Mouse (Mus musculus): ENCODE measurements around the gene Sirt1. TPM values are rescaled to one million over a fixed set of nuclear protein-coding genes. Genes with fewer than 3 reads are reported as not detected.

Sirt1 gene
- polyA plus RNA-seq, 1 experiment from 2014 or later: 5.0 TPM

GRCm38 (mm10) chr10:63348291-63348690 is 33.2 kb downstream of the Sirt1 start:
- H3K9me3 ChIP-seq: no peaks in the 10 kb centered on the region
- H3K27ac ChIP-seq (replicated peaks): no peak overlapping the region
- no peaks in the 10 kb centered on the region for H3K36me3 ChIP-seq
- ATAC-seq (ENCODE audit: low FRiP score, low read depth): no peak
- no peak overlapping the region for H3K4me2 ChIP-seq
- no peak overlapping the region for H3K4me3 ChIP-seq
- no peaks in the 10 kb centered on the region for H3K4me1 ChIP-seq (replicated peaks)
- 60% methylated on average over 3 of the region's 3 CpGs for whole genome bisulfite sequencing
- H3K9ac ChIP-seq: no peak overlapping the region
- H3K27me3 ChIP-seq: no peaks in the 10 kb centered on the region

DNA sequence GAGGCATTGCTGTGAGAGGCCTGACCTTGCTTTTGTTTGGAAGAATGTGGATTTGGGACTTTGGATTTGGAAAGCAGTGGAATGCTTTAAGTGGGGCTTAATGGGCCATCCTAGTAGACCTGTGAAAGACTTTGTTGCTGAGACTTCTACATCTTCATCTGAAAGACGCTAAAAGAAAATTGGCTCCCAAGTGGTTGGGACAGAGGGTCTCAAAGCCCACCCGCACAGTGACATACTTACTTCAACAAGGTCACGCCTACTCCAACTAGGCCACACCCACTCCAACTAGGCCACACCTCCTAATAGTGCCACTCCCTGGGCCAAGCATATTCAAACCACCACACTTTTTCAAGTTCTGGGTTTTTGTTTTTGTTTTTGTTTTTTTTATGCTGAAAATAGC is 36.8 kb downstream of the Sirt1 start:
- 95% methylated on average over 3 of the region's 3 CpGs for WGBS
- H3K4me2 ChIP-seq: no peak overlapping the region

GRCm38 (mm10) chr10:63341351-63341750 is 40.2 kb downstream of the Sirt1 start:
- no peak for ATAC-seq (ENCODE audit: low FRiP score, low read depth)
- 87% methylated on average over 2 of the region's 2 CpGs for WGBS
- Histone ChIP-seq H3K9me3 (no peaks in the 10 kb centered on the region), H3K27me3 (no peaks in the 10 kb centered on the region), H3K27ac (replicated peaks) (no peak overlapping the region), H3K4me3 (no peak overlapping the region), H3K9ac (no peak overlapping the region), H3K4me1 (replicated peaks) (peaks cover 20% of the 10 kb centered on the region), H3K4me2 (no peak overlapping the region), H3K36me3 (no peaks in the 10 kb centered on the region)

More for the DNA sequence above, 36.8 kb downstream of the Sirt1 start:
- no peaks in the 10 kb centered on the region for H3K27me3 ChIP-seq
- no peak overlapping the region for H3K27ac ChIP-seq (replicated peaks)
- H3K4me3 ChIP-seq: no peak overlapping the region
- H3K9ac ChIP-seq: no peak overlapping the region
- H3K4me1 ChIP-seq (replicated peaks): no peaks in the 10 kb centered on the region; the same call in 1 of the 2 replicates
- no peaks in the 10 kb centered on the region for H3K36me3 ChIP-seq
- no peak for ATAC-seq (ENCODE audit: low FRiP score, low read depth)
- H3K9me3 ChIP-seq: no peaks in the 10 kb centered on the region

DNA sequence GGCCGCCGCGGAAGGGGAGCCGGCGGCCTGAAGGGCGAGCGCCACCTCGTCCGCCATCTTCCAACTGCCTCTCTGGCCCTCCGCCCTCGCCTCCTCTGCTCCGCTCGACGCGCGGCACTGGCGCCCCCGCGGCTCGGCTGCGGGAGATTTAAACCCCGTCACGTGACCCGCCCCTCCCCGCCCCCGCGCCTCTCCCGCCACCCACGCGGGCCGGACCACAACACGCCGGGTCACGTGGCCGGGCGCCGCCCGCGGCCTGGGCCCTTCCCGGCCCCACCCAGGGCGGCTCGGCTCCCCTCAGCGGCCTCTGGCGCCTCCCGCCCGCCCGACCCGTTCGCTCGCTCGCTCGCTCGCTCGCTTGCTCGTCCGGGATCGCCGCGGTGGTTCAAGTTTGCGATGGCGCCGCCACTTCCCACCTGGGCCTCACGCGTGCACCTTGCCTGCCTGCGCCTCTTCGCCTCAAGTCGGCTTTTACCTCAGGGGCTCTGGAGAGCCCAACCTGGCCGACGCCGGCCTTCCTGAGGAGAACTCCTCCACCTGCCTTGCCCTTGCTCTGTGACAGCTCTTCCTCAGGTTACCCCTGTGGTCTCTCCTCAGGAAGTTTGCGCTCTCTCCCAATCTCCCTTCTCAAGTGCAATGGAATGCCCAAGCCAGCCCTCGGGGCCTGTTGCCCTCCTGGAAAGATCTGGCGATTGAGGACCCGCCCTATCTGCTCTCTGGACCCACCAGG is 42.4 kb downstream of the Sirt1 start:
- Histone ChIP-seq H3K9me3 (no peaks in the 10 kb centered on the region), H3K9ac (peak overlapping the region; percentile 96), H3K36me3 (peaks cover 3% of the 10 kb centered on the region; the same call in 1 of the 2 replicates), H3K27ac (replicated peaks) (peak overlapping the region; percentile 93), H3K4me1 (replicated peaks) (peaks cover 25% of the 10 kb centered on the region), H3K27me3 (no peaks in the 10 kb centered on the region), H3K4me2 (peak overlapping the region; percentile 85), H3K4me3 (peak overlapping the region; percentile 87)
- ATAC-seq (ENCODE audit: low FRiP score, low read depth): peak; percentile 96
- under 1% methylated on average over 66 of the region's 74 CpGs for WGBS

DNA sequence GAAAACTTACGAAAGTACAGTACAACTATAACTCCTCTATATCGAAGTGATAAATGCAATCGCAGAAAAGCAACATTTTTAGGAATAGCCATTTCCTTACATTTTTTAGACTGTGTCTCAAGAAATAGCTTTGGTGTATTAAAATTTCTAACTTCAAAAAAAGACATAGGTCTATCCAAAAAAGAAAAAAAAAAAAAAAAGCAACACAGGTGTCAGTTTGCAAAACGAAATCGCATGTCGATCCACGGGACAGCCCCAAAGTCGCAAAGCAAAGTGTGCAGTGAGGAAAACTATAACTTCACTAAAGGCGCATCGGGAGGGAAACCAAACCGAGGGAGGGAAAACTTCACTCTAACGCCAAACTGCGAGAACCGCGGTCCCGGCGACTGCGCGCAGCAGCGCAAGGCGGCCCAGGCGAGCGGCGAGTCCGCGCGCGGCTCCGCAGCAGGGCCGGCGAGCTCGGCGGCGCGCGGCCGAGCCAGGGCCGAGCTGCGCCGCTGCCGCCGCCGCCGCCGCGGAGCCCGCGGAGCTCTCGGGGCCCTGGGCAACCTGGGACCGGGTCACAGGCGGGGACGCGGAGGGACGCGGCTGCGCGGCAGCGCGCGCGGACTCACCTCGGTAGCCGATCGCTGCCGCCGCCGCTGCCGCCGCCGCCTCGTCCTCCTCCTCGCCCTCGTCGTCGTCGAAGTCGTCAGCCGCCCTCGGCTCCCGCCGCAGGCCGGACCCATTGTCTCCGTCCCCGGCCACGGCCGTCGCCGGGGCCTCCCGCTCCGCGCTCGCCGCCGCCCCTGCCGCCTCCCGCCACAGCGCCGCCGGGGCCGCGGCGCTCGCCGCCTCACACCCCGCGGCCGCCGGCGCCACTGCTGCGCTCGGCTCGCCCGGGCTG is 43.3 kb downstream of the Sirt1 start:
- H3K27ac ChIP-seq (replicated peaks): peak overlapping the region; percentile 93
- peak; percentile 88 for ATAC-seq (ENCODE audit: low FRiP score, low read depth)
- no peaks in the 10 kb centered on the region for H3K27me3 ChIP-seq
- peaks cover 10% of the 10 kb centered on the region for H3K36me3 ChIP-seq
- peak overlapping the region; percentile 96 for H3K9ac ChIP-seq
- WGBS: 1% methylated on average over 99 of the region's 113 CpGs
- H3K4me1 ChIP-seq (replicated peaks): peaks cover 25% of the 10 kb centered on the region
- H3K9me3 ChIP-seq: no peaks in the 10 kb centered on the region
- H3K4me2 ChIP-seq: peak overlapping the region; percentile 85
- peak overlapping the region; percentile 87 for H3K4me3 ChIP-seq

DNA sequence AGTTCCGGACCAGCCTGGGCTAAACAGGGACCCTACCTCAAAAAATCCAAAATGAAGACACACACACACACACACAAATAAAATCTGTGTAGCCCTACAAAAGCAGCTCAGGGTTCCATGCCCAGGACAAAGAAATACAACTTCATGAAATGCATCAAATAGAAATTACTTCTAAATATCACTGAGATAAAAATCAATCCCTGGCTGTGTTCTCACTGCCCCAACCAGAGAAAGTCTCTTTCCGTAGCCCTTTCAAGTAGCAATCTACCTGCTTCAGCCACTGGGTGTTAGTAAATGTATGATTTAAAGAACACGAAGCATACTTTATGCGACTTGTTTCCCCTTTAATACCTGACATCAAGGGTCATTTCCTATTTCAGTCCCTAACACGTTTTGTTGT is 44.2 kb downstream of the Sirt1 start:
- H3K9me3 ChIP-seq: no peaks in the 10 kb centered on the region
- H3K27ac ChIP-seq (replicated peaks): no peak overlapping the region
- peak overlapping the region; percentile 85 for H3K4me2 ChIP-seq
- 26% methylated on average over 5 of the region's 5 CpGs for WGBS
- H3K4me3 ChIP-seq: peak overlapping the region; percentile 87
- peaks cover 25% of the 10 kb centered on the region for H3K4me1 ChIP-seq (replicated peaks)
- no peak for ATAC-seq (ENCODE audit: low FRiP score, low read depth)
- H3K9ac ChIP-seq: peak overlapping the region; percentile 32
- no peaks in the 10 kb centered on the region for H3K27me3 ChIP-seq
- H3K36me3 ChIP-seq: peaks cover 14% of the 10 kb centered on the region

GRCm38 (mm10) chr10:63336901-63337300 is 44.6 kb downstream of the Sirt1 start:
- H3K36me3 ChIP-seq: peaks cover 15% of the 10 kb centered on the region
- H3K9ac ChIP-seq: peak overlapping the region; percentile 32
- H3K27me3 ChIP-seq: no peaks in the 10 kb centered on the region
- ATAC-seq (ENCODE audit: low FRiP score, low read depth): no peak
- H3K4me3 ChIP-seq: peak overlapping the region; percentile 87
- peaks cover 25% of the 10 kb centered on the region for H3K4me1 ChIP-seq (replicated peaks)
- 54% methylated on average over 13 of the region's 13 CpGs for WGBS
- no peaks in the 10 kb centered on the region for H3K9me3 ChIP-seq
- no peak overlapping the region for H3K27ac ChIP-seq (replicated peaks)
- H3K4me2 ChIP-seq: peak overlapping the region; percentile 85

- no peak overlapping the region for H3K4me3 ChIP-seq
- 100% methylated on average over 1 of the region's 1 CpGs for WGBS
- no peak for ATAC-seq (ENCODE audit: low FRiP score, low read depth)
Observed at GRCm38 (mm10) chr10:63327091-63327490, 54.4 kb downstream of the Sirt1 start.

GRCm38 (mm10) chr10:63313726-63314125 is 67.8 kb downstream of the Sirt1 start:
- 97% methylated on average over 1 of the region's 1 CpGs for WGBS
- no peak for ATAC-seq (ENCODE audit: low FRiP score, low read depth)

More at GRCm38 (mm10) chr10:63327091-63327490, 54.4 kb downstream of the Sirt1 start:
- no peaks in the 10 kb centered on the region for H3K9me3 ChIP-seq
- no peak overlapping the region for H3K27ac ChIP-seq (replicated peaks)
- no peaks in the 10 kb centered on the region for H3K4me1 ChIP-seq (replicated peaks)
- H3K9ac ChIP-seq: no peak overlapping the region
- no peak overlapping the region for H3K4me2 ChIP-seq
- H3K36me3 ChIP-seq: peaks cover 58% of the 10 kb centered on the region
- H3K27me3 ChIP-seq: no peaks in the 10 kb centered on the region

DNA sequence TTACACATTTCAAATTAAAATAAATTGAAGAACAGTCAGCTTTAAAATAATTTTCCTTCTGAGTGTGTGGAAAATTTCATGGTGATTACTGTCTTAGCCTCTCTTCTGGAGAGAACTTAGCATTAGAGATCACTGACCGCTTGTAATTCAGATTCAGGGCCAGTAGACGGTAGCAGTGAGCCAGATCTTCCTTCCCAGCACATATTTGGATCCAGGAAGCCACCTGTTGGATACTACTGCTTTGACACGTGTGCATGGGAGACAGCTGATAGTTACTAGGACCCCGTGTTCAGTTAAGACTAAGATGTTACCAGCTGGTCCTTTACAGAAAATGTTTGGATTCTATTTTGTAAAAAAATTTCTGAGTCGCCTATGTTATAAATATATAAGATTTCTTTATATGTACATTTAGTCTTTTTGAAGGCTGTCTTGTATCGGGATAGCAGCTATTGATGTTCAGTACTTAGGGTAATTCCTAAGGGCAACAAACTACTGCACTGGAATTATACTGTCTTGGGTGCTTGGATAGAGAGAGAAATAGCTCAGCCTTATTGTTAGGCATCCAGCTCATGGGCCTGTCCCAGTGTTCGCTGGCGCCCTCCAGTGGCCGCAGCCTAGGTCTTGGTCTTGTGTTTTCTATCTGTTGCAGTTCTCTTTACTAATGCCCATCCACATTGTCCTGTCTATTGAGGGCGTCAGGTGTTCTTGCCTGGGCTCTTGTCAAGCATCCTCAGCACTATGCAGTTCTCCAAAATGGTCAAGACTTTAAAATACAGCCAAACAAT is 72.7 kb downstream of the Sirt1 start:
- H3K27ac ChIP-seq (replicated peaks): no peak overlapping the region
- H3K27me3 ChIP-seq: no peaks in the 10 kb centered on the region
- peak; percentile 56; the same call in 1 of the 2 replicates for ATAC-seq (ENCODE audit: low FRiP score, low read depth)
- H3K4me3 ChIP-seq: no peak overlapping the region
- no peaks in the 10 kb centered on the region for H3K9me3 ChIP-seq
- no peak overlapping the region for H3K4me2 ChIP-seq
- 44% methylated on average over 10 of the region's 10 CpGs for WGBS
- H3K4me1 ChIP-seq (replicated peaks): no peaks in the 10 kb centered on the region
- H3K9ac ChIP-seq: no peak overlapping the region
- peaks cover 48% of the 10 kb centered on the region for H3K36me3 ChIP-seq

More at GRCm38 (mm10) chr10:63313726-63314125, 67.8 kb downstream of the Sirt1 start:
- no peak overlapping the region for H3K4me2 ChIP-seq
- H3K4me1 ChIP-seq (replicated peaks): no peaks in the 10 kb centered on the region
- no peaks in the 10 kb centered on the region for H3K9me3 ChIP-seq
- no peaks in the 10 kb centered on the region for H3K27me3 ChIP-seq
- peaks cover 58% of the 10 kb centered on the region for H3K36me3 ChIP-seq
- H3K27ac ChIP-seq (replicated peaks): no peak overlapping the region
- no peak overlapping the region for H3K9ac ChIP-seq
- H3K4me3 ChIP-seq: no peak overlapping the region

- H3K36me3 ChIP-seq: peaks cover 32% of the 10 kb centered on the region
- WGBS: 94% methylated on average over 2 of the region's 2 CpGs
- no peaks in the 10 kb centered on the region for H3K4me1 ChIP-seq (replicated peaks)
- no peak overlapping the region for H3K9ac ChIP-seq
- ATAC-seq (ENCODE audit: low FRiP score, low read depth): no peak
- H3K27ac ChIP-seq (replicated peaks): no peak overlapping the region
- H3K4me3 ChIP-seq: no peak overlapping the region
- no peaks in the 10 kb centered on the region for H3K27me3 ChIP-seq
- H3K9me3 ChIP-seq: no peaks in the 10 kb centered on the region
- no peak overlapping the region for H3K4me2 ChIP-seq
Observed at GRCm38 (mm10) chr10:63302356-63302755, 79.1 kb downstream of the Sirt1 start.

All from hindbrain, embryonic 15.5 days (tissue).